Mouse (Mus musculus) heart, postnatal 0 days (tissue): ENCODE measurements around the gene D1Ertd622e.

Experiments
- CTCF ChIP-seq: IDR thresholded peaks from 2 replicates; pipeline ENCODE4 v1.5.1; 2016; ENCODE audit warnings: antibody characterized with exemption, control low read depth, low read depth
- EP300 ChIP-seq: IDR thresholded peaks from 2 replicates; pipeline ENCODE4 v1.6.1; 2016; ENCODE audit warnings: antibody characterized with exemption, low read depth

DNA sequence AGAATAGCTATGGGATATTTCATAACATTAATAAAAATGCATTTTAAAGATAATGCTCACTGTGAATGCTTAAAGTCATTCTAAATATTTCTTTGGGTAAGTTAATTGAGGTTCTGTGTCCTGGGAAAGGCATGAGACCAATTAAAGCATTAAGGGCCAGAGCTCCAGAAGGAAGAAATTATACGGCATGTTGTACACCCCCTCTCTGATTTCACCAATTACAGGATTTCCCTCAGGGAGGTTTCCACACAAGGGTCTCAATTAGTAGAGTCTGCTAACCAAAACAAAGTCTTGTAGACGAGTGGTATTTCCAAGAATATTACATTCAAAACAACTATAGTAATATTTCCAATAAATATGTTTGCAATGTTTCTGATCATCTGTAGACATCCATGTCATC, 50.1 kb downstream of the D1Ertd622e start:
- TF ChIP-seq CTCF (no peak), EP300 (no peak)
